Mouse (Mus musculus) left cerebral cortex, adult 18-20 months (tissue): Measurements from ENCODE around the gene Zdhhc8. TPM values are rescaled to one million over a fixed set of nuclear protein-coding genes. Genes with fewer than 3 reads are reported as not detected.

Experiments
- DNase-seq, 2 experiments: peaks; one replicate each; pipeline ENCODE4 v3.0.0; 2021 to 2022; ENCODE audit warnings: low spot score in 2 of 2, mixed read lengths in 1 of 2
- total RNA-seq, 2 experiments: library from RNA; stranded (reverse); gene quantifications; 2 replicates each; pipeline ENCODE4 v1.2.3; 2021

The Zdhhc8 gene
- total RNA-seq, 2 experiments from 2014 or later = 106 to 124 TPM

- no peak for DNase-seq
These were observed 3.5 kb downstream of the Zdhhc8 start for GRCm38 (mm10) chr16:18231451-18231850.

- DNase-seq = no peak
These were observed 3.9 kb downstream of the Zdhhc8 start for GRCm38 (mm10) chr16:18231047-18231446.

- no peak for DNase-seq
These were observed 4.3 kb downstream of the Zdhhc8 start for GRCm38 (mm10) chr16:18230617-18231016.

- DNase-seq = peak; percentile 86 to 94
These were observed 5.3 kb downstream of the Zdhhc8 start for GRCm38 (mm10) chr16:18229622-18230021.

- DNase-seq = no peak
These were observed 6.1 kb downstream of the Zdhhc8 start for GRCm38 (mm10) chr16:18228856-18229255.

GRCm38 (mm10) chr16:18227897-18228422 is 7.0 kb downstream of the Zdhhc8 start:
- no peak for DNase-seq

GRCm38 (mm10) chr16:18227187-18227586 is 7.7 kb downstream of the Zdhhc8 start:
- DNase-seq = no peak

- DNase-seq = no peak
These were observed 12.7 kb downstream of the Zdhhc8 start for GRCm38 (mm10) chr16:18222188-18222587.

GRCm38 (mm10) chr16:18221543-18221898 is 13.4 kb downstream of the Zdhhc8 start:
- DNase-seq = no peak

- no peak for DNase-seq
These were observed 13.9 kb downstream of the Zdhhc8 start for GRCm38 (mm10) chr16:18220856-18221542.

- DNase-seq = no peak
These were observed 14.9 kb downstream of the Zdhhc8 start for GRCm38 (mm10) chr16:18220001-18220400.

GRCm38 (mm10) chr16:18218580-18218996 is 16.3 kb downstream of the Zdhhc8 start:
- DNase-seq = no peak

GRCm38 (mm10) chr16:18217579-18217978 is 17.4 kb downstream of the Zdhhc8 start, which contains the start of gene Ccdc188:
TSS of gene Ccdc188 (plus strand) at chr16:18217879.
- no peak for DNase-seq

GRCm38 (mm10) chr16:18214858-18215257 is 20.1 kb downstream of the Zdhhc8 start:
- DNase-seq = no peak

- peak; percentile 55 to 74 for DNase-seq
These were observed 21.2 kb downstream of the Zdhhc8 start for GRCm38 (mm10) chr16:18213689-18214088.

- peak; percentile 93 to 98 for DNase-seq
These were observed 23.3 kb downstream of the Zdhhc8 start for GRCm38 (mm10) chr16:18211417-18212171.

GRCm38 (mm10) chr16:18210701-18211416 is 24.1 kb downstream of the Zdhhc8 start:
- peak; percentile 82 to 88 for DNase-seq

- DNase-seq = no peak
These were observed 31.4 kb downstream of the Zdhhc8 start for GRCm38 (mm10) chr16:18203430-18204091.

- DNase-seq = no peak
These were observed 32.9 kb downstream of the Zdhhc8 start for GRCm38 (mm10) chr16:18202061-18202460.

GRCm38 (mm10) chr16:18201620-18202019 is 33.3 kb downstream of the Zdhhc8 start:
- DNase-seq = no peak

GRCm38 (mm10) chr16:18200062-18200461 is 34.9 kb downstream of the Zdhhc8 start:
- no peak for DNase-seq
